Mouse (Mus musculus) MEL (cell line): Measurements from ENCODE around the gene Lrrc4.

Experiments
- CTCF ChIP-seq, 3 experiments: IDR thresholded peaks in 2 of 3; conservative IDR thresholded peaks in 1 of 3; 2 replicates each; pipeline ENCODE4 v1.5.1; 2011 to 2012; ENCODE audit warnings: low read length in 3 of 3, low read depth in 2 of 3, mild to moderate bottlenecking in 2 of 3, improper control_type of control experiment in 1 of 3, inconsistent platforms in 1 of 3, mixed read lengths in 1 of 3, moderate library complexity in 1 of 3; ENCODE audit not compliant: control insufficient read depth in 1 of 3, insufficient read depth in 1 of 3, poor library complexity in 1 of 3, severe bottlenecking in 1 of 3
- MAZ ChIP-seq: IDR thresholded peaks from 2 replicates; pipeline ENCODE4 v1.6.1; 2012; ENCODE audit warnings: low read depth, mild to moderate bottlenecking, inconsistent platforms, low read length, improper control_type of control experiment
- POLR2A ChIP-seq, 2 experiments: IDR thresholded peaks; 2 replicates each; pipeline ENCODE4 v1.6.1; 2011 to 2012; ENCODE audit warnings: low read length in 2 of 2, mild to moderate bottlenecking in 2 of 2, control low read depth in 1 of 2, improper control_type of control experiment in 1 of 2, low read depth in 1 of 2, moderate library complexity in 1 of 2; ENCODE audit not compliant: control insufficient read depth in 1 of 2, insufficient read depth in 1 of 2, poor library complexity in 1 of 2
- POLR2AphosphoS2 ChIP-seq: IDR thresholded peaks from 2 replicates; pipeline ENCODE4 v1.6.1; 2011; ENCODE audit warnings: low read length, improper control_type of control experiment
- POLR2AphosphoS5 ChIP-seq: IDR thresholded peaks from 2 replicates; pipeline ENCODE4 v1.6.1; 2012; ENCODE audit warnings: low read depth, borderline replicate concordance, mild to moderate bottlenecking, inconsistent platforms, low read length, moderate library complexity, mixed read lengths
- SIN3A ChIP-seq: IDR thresholded peaks from 2 replicates; pipeline ENCODE4 v1.6.1; 2012; ENCODE audit warnings: low read length, improper control_type of control experiment, inconsistent platforms
- USF2 ChIP-seq, 2 experiments: IDR thresholded peaks; 2 replicates each; pipeline ENCODE4 v1.6.1; 2011 to 2012; ENCODE audit warnings: improper control_type of control experiment in 2 of 2, low read length in 2 of 2, borderline replicate concordance in 1 of 2, inconsistent platforms in 1 of 2, low read depth in 1 of 2, mild to moderate bottlenecking in 1 of 2; ENCODE audit not compliant: insufficient read depth in 1 of 2
- ZNF384 ChIP-seq: IDR thresholded peaks from 2 replicates; pipeline ENCODE4 v1.6.1; 2012; ENCODE audit warnings: low read depth, mild to moderate bottlenecking, inconsistent platforms, low read length, improper control_type of control experiment

DNA sequence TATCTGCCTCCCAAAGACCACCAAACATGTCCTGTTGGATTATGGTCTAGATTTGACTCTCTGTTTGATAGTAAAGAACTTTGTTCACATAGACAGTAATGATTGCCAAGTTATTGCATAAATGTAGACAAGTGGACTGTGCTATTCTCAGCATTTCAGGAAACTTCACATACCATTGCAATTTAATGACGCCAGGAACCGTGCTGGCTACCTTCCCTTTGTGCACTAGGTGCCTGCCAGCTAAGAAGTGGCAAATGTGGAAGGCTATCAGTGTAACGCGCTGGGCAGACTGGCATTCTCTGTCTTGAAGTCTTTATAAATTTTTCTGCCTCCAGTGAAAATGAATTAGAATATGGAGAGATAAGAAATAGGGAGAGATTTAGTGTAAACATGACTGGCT lies 151.0 kb downstream of the Lrrc4 start:
- TF ChIP-seq USF2 (IDR thresholded peaks at IDR 0.05; ENCODE audit: borderline replicate concordance in 1 of 2, insufficient read depth in 1 of 2, low read depth in 1 of 2, low read length in 2 of 2) (no peak), CTCF (IDR thresholded peaks at IDR 0.05 in 2 of 3, conservative IDR thresholded peaks at IDR 0.05 in 1 of 3; ENCODE audit: control insufficient read depth in 1 of 3, insufficient read depth in 1 of 3, low read depth in 2 of 3, low read length in 3 of 3, poor library complexity in 1 of 3, severe bottlenecking in 1 of 3) (no peak), POLR2AphosphoS2 (no peak), MAZ (no peak), POLR2AphosphoS5 (no peak), ZNF384 (no peak), POLR2A (IDR thresholded peaks at IDR 0.05; ENCODE audit: control insufficient read depth in 1 of 2, insufficient read depth in 1 of 2, low read depth in 1 of 2, low read length in 2 of 2, poor library complexity in 1 of 2) (no peak), SIN3A (no peak)
